Mouse (Mus musculus) megakaryocyte progenitor cell, adult 5-6 weeks (primary cell): ENCODE data around the gene Wnt3a. TPM values are rescaled to one million over a fixed set of nuclear protein-coding genes. Genes with fewer than 3 reads are reported as not detected.
"Not testable (repeated sequence)": the region's sequence is repeated elsewhere in the genome, so short reads cannot be mapped to it uniquely, and the experiment has no call there.

ENCODE experiments used
- ATAC-seq: replicated peaks from 2 replicates; pipeline ENCODE4 v1.8.0; 2016; ENCODE audit warnings: mild to moderate bottlenecking, moderate TSS enrichment, inconsistent platforms; ENCODE audit not compliant: poor library complexity
- total RNA-seq, 2 experiments: library from RNA; stranded (forward) in 1 of 2; stranded (reverse) in 1 of 2; fragments of 157-497, 149-512 nt in 1 of 2; fragments of 200-1000 nt in 1 of 2; gene quantifications; 2 replicates each; pipeline versions ENCODE4 v1.2.3 to v1.2.4; 2015 to 2017

Gene Wnt3a
- total RNA-seq, 2 experiments from 2014 or later: not detected

- no peak for ATAC-seq
Observed at GRCm38 (mm10) chr11:59222306-59222705, 68.2 kb downstream of the Wnt3a start.

- ATAC-seq: peak; percentile 35; the same call in 1 of the 2 replicates
Observed at GRCm38 (mm10) chr11:59221604-59222003, 68.9 kb downstream of the Wnt3a start.

GRCm38 (mm10) chr11:59219064-59219463 is 71.5 kb downstream of the Wnt3a start:
- ATAC-seq: peak; percentile 63

GRCm38 (mm10) chr11:59218389-59218998 is 72.1 kb downstream of the Wnt3a start:
- no peak for ATAC-seq

- peak; percentile 36; the same call in 1 of the 2 replicates for ATAC-seq
Observed at GRCm38 (mm10) chr11:59216955-59217354, 73.6 kb downstream of the Wnt3a start.

GRCm38 (mm10) chr11:59212892-59213494 is 77.6 kb downstream of the Wnt3a start:
- no peak for ATAC-seq

GRCm38 (mm10) chr11:59212320-59212719 is 78.2 kb downstream of the Wnt3a start:
- ATAC-seq: peak; percentile 49

- not testable (repeated sequence) for ATAC-seq
Observed at GRCm38 (mm10) chr11:59211561-59211960, 79.0 kb downstream of the Wnt3a start.

- ATAC-seq: no peak
Observed at GRCm38 (mm10) chr11:59210020-59210419, 80.5 kb downstream of the Wnt3a start.

GRCm38 (mm10) chr11:59209580-59209979 is 81.0 kb downstream of the Wnt3a start:
- no peak for ATAC-seq

- peak; percentile 74 for ATAC-seq
Observed at GRCm38 (mm10) chr11:59209003-59209441, 81.5 kb downstream of the Wnt3a start.

- ATAC-seq: peak; percentile 70
Observed at GRCm38 (mm10) chr11:59208153-59208831, 82.3 kb downstream of the Wnt3a start, which contains the start of gene 2310033P09Rik. TSS of gene 2310033P09Rik (plus strand) at chr11:59208321.

- ATAC-seq: peak; percentile 97
Observed at GRCm38 (mm10) chr11:59202081-59202995, 88.2 kb downstream of the Wnt3a start, which contains the start of gene Mrpl55. TSS of gene Mrpl55 (plus strand) at chr11:59202486.

GRCm38 (mm10) chr11:59201216-59202002 is 89.1 kb downstream of the Wnt3a start:
- peak; percentile 61 for ATAC-seq

Other genes with a start within 250 kb of the Wnt3a start
- 0.07 TPM in 1 of 2 replicates, not detected in the other for gene Obscn, start 154.3 kb downstream of the Wnt3a start, total RNA-seq (2015)
- gene Obscn, start 154.3 kb downstream of the Wnt3a start, total RNA-seq (2017): under 0.01 TPM in 1 of 2 replicates, not detected in the other
- gene Iba57, start 127.0 kb downstream of the Wnt3a start, total RNA-seq (2015): 2.8 and 3.6 TPM in 2 replicates
- 3.5 and 4.6 TPM in 2 replicates for gene Iba57, start 127.0 kb downstream of the Wnt3a start, total RNA-seq (2017)
- not detected in 2 replicates for gene Gjc2, start 107.5 kb downstream of the Wnt3a start, total RNA-seq (2015)
- not detected in 2 replicates for gene Gjc2, start 107.5 kb downstream of the Wnt3a start, total RNA-seq (2017)
- gene Guk1, start 98.5 kb downstream of the Wnt3a start, total RNA-seq (2015): 61.9 and 62.8 TPM in 2 replicates
- gene Guk1, start 98.5 kb downstream of the Wnt3a start, total RNA-seq (2017): 29.9 and 34.7 TPM in 2 replicates
- 33.4 and 49.5 TPM in 2 replicates for gene Mrpl55, start 88.3 kb downstream of the Wnt3a start, total RNA-seq (2015)
- gene Mrpl55, start 88.3 kb downstream of the Wnt3a start, total RNA-seq (2017): 48.7 and 56.2 TPM in 2 replicates
- gene 2310033P09Rik, start 82.4 kb downstream of the Wnt3a start, total RNA-seq (2015): 14.9 and 17.9 TPM in 2 replicates
- 8.7 and 17.8 TPM in 2 replicates for gene 2310033P09Rik, start 82.4 kb downstream of the Wnt3a start, total RNA-seq (2017)
- gene Arf1, start 62.5 kb downstream of the Wnt3a start, total RNA-seq (2015): 280 and 290 TPM in 2 replicates
- 343 and 378 TPM in 2 replicates for gene Arf1, start 62.5 kb downstream of the Wnt3a start, total RNA-seq (2017)
- gene Wnt9a, start 16.2 kb upstream of the Wnt3a start, total RNA-seq (2015): not detected in 2 replicates
- not detected in 2 replicates for gene Wnt9a, start 16.2 kb upstream of the Wnt3a start, total RNA-seq (2017)
- not detected in 2 replicates for gene Prss38, start 84.9 kb upstream of the Wnt3a start, total RNA-seq (2015)
- gene Prss38, start 84.9 kb upstream of the Wnt3a start, total RNA-seq (2017): not detected in 2 replicates
- 4.8 and 5.5 TPM in 2 replicates for gene Jmjd4, start 159.3 kb upstream of the Wnt3a start, total RNA-seq (2015)
- gene Jmjd4, start 159.3 kb upstream of the Wnt3a start, total RNA-seq (2017): 6.4 TPM in 2 replicates
- gene Snap47, start 160.4 kb upstream of the Wnt3a start, total RNA-seq (2015): 4.9 and 7.0 TPM in 2 replicates
- 6.2 and 7.8 TPM in 2 replicates for gene Snap47, start 160.4 kb upstream of the Wnt3a start, total RNA-seq (2017)
- 1.8 and 1.9 TPM in 2 replicates for gene Zfp867, start 181.7 kb upstream of the Wnt3a start, total RNA-seq (2015)
- 0.58 and 2.7 TPM in 2 replicates for gene Zfp867, start 181.7 kb upstream of the Wnt3a start, total RNA-seq (2017)
- gene Zkscan17, start 236.0 kb upstream of the Wnt3a start, total RNA-seq (2015): 15.6 and 15.7 TPM in 2 replicates
- 12.7 and 13.7 TPM in 2 replicates for gene Zkscan17, start 236.0 kb upstream of the Wnt3a start, total RNA-seq (2017)